Mouse (Mus musculus) urinary bladder, postnatal 25 days (tissue): ENCODE results near the gene Mast3.

Experiments
- DNase-seq: peaks from one replicate; pipeline ENCODE4 v3.0.0; 2022; ENCODE audit warnings: low spot score

Mast3 gene

GRCm38 (mm10) chr8:70743656-70744590 is 60.9 kb downstream of the Mast3 start:
- no peak for DNase-seq

GRCm38 (mm10) chr8:70742981-70743655 is 61.7 kb downstream of the Mast3 start:
- no peak for DNase-seq

GRCm38 (mm10) chr8:70742176-70742575 is 62.7 kb downstream of the Mast3 start:
- no peak for DNase-seq

- DNase-seq: no peak
Measured at GRCm38 (mm10) chr8:70741661-70742060, 63.2 kb downstream of the Mast3 start.

GRCm38 (mm10) chr8:70738211-70738610 is 66.6 kb downstream of the Mast3 start:
- no peak for DNase-seq

- no peak for DNase-seq
Measured at GRCm38 (mm10) chr8:70737705-70738104, 67.1 kb downstream of the Mast3 start.

GRCm38 (mm10) chr8:70730956-70731355 is 73.9 kb downstream of the Mast3 start:
- no peak for DNase-seq

- no peak for DNase-seq
Measured at GRCm38 (mm10) chr8:70729808-70730475, 74.9 kb downstream of the Mast3 start.
